8 mouse cellular contexts compared by ENCODE assay signal in genomic region chr19:41745941-41746557, GRCm38 (mm10). TPM values are rescaled to one million over a fixed set of nuclear protein-coding genes. Genes with fewer than 3 reads are reported as not detected.
A peak's percentile ranks its signal among the peaks of the same experiment; 100 is the strongest.
DNase-seq lines count a peak whose midpoint lies in the region; ATAC-seq and TF ChIP-seq lines count a peak whose summit lies in the region.

No protein-coding gene starts in this region.

- no peak overlapping the region for H3K4me3 ChIP-seq in kidney, postnatal 0 days (replicated peaks; ENCODE audit: low read depth, low read length)
- no peak overlapping the region for H3K4me3 ChIP-seq in midbrain, embryonic 14.5 days (replicated peaks; ENCODE audit: low read depth, low read length)
- H3K4me3 ChIP-seq in thymus, adult 2 months (ENCODE audit: control insufficient read depth, insufficient read depth, low read length) = no peak overlapping the region
- H3K4me3 ChIP-seq in liver, embryonic 11.5 days (ENCODE audit: low read depth, low read length) = no peak overlapping the region

- no peak for TF ChIP-seq POLR2A in thymus, adult 2 months (IDR thresholded peaks at IDR 0.05; ENCODE audit: control insufficient read depth, extremely low read depth, insufficient read depth, low read length, poor library complexity)

- ATAC-seq in kidney, postnatal 0 days (replicated peaks; ENCODE audit: low FRiP score, low read depth) = peak; percentile 76
- peak; percentile 82 for ATAC-seq in midbrain, embryonic 14.5 days (ENCODE audit: low FRiP score, low TSS enrichment)
- ATAC-seq in liver, embryonic 11.5 days (replicated peaks; ENCODE audit: low FRiP score) = no peak

- H3K4me1 ChIP-seq in kidney, postnatal 0 days (replicated peaks; ENCODE audit: insufficient read depth, low read length) = peaks cover 19% of the 10 kb centered on the region; the same call in 1 of the 2 replicates
- H3K4me1 ChIP-seq in midbrain, embryonic 14.5 days (ENCODE audit: control insufficient read depth, insufficient read depth, low read length) = peaks cover 31% of the 10 kb centered on the region
- H3K4me1 ChIP-seq in thymus, adult 2 months (replicated peaks; ENCODE audit: control insufficient read depth, insufficient read depth, low read length) = no peaks in the 10 kb centered on the region
- 0 out of 2 replicates have a peak, but pooled peaks cover 3% of the 10 kb centered on the region for H3K4me1 ChIP-seq in liver, embryonic 11.5 days (replicated peaks; ENCODE audit: control insufficient read depth, insufficient read depth, low read length)

- H3K4me2 ChIP-seq in kidney, postnatal 0 days (ENCODE audit: low read length) = no peak overlapping the region
- H3K4me2 ChIP-seq in midbrain, embryonic 14.5 days (ENCODE audit: low read length) = no peak overlapping the region
- H3K4me2 ChIP-seq in liver, embryonic 11.5 days = no peak overlapping the region

- no peak overlapping the region for H3K9ac ChIP-seq in kidney, postnatal 0 days (ENCODE audit: low read depth, low read length)
- no peak overlapping the region for H3K9ac ChIP-seq in midbrain, embryonic 14.5 days (replicated peaks; ENCODE audit: low read length)
- no peak overlapping the region for H3K9ac ChIP-seq in liver, embryonic 11.5 days (ENCODE audit: low read depth, low read length)

- peak overlapping the region; percentile 31; the same call in 1 of the 2 replicates for H3K27ac ChIP-seq in kidney, postnatal 0 days
- peak overlapping the region; percentile 43 for H3K27ac ChIP-seq in midbrain, embryonic 14.5 days (replicated peaks; ENCODE audit: low read depth, low read length)
- H3K27ac ChIP-seq in thymus, adult 2 months (ENCODE audit: control insufficient read depth, insufficient read depth, low read length) = no peak overlapping the region
- no peak overlapping the region for H3K27ac ChIP-seq in liver, embryonic 11.5 days (ENCODE audit: low read depth, low read length)

- no peaks in the 10 kb centered on the region for H3K36me3 ChIP-seq in kidney, postnatal 0 days (ENCODE audit: insufficient read depth, low read length)
- no peaks in the 10 kb centered on the region for H3K36me3 ChIP-seq in midbrain, embryonic 14.5 days (ENCODE audit: control insufficient read depth, insufficient read depth, low read length)
- no peaks in the 10 kb centered on the region for H3K36me3 ChIP-seq in thymus, adult 2 months (ENCODE audit: control insufficient read depth, insufficient read depth, low read length)
- H3K36me3 ChIP-seq in liver, embryonic 11.5 days (ENCODE audit: control insufficient read depth, insufficient read depth, low read length) = no peaks in the 10 kb centered on the region

- H3K9me3 ChIP-seq in kidney, postnatal 0 days (replicated peaks; ENCODE audit: low read length) = no peaks in the 10 kb centered on the region
- H3K9me3 ChIP-seq in midbrain, embryonic 14.5 days (ENCODE audit: control insufficient read depth, low read length) = no peaks in the 10 kb centered on the region
- no peaks in the 10 kb centered on the region for H3K9me3 ChIP-seq in liver, embryonic 11.5 days (ENCODE audit: control insufficient read depth, low read length)

- TF ChIP-seq CTCF in kidney, postnatal 0 days (IDR thresholded peaks at IDR 0.05; ENCODE audit: low read depth) = no peak
- no peak for TF ChIP-seq CTCF in thymus, adult 2 months (IDR thresholded peaks at IDR 0.05; ENCODE audit: borderline replicate concordance, control insufficient read depth, extremely low read depth, insufficient read depth, low read length, poor library complexity)

- peaks cover 17% of the 10 kb centered on the region; the same call in 1 of the 2 replicates for H3K27me3 ChIP-seq in kidney, postnatal 0 days (ENCODE audit: insufficient read depth, low read length)
- peaks cover 7% of the 10 kb centered on the region; the same call in 1 of the 2 replicates for H3K27me3 ChIP-seq in midbrain, embryonic 14.5 days (ENCODE audit: control insufficient read depth, insufficient read depth, low read length)
- H3K27me3 ChIP-seq in thymus, adult 2 months (ENCODE audit: control insufficient read depth, insufficient read depth, low read length) = peaks cover 4% of the 10 kb centered on the region; the same call in 1 of the 2 replicates
- H3K27me3 ChIP-seq in liver, embryonic 11.5 days (replicated peaks; ENCODE audit: control insufficient read depth, insufficient read depth, low read length) = peaks cover 38% of the 10 kb centered on the region

- DNase-seq in brain, adult 2 months (ENCODE audit: low read depth, low spot score) = peak; percentile 47
- peak; percentile 19 to 32 for DNase-seq in cerebellum, adult 18-20 months
- peak; percentile 43 to 59 for DNase-seq in frontal cortex, postnatal 36 days (ENCODE audit: low spot score in 2 of 2)
- peak; percentile 33 for DNase-seq in kidney, postnatal 0 days (ENCODE audit: low spot score)
- DNase-seq in midbrain, embryonic 14.5 days = peak; percentile 83
- no peak for DNase-seq in thymus, adult 2 months
- no peak for DNase-seq in B cell, adult 2 months
- no peak for DNase-seq in liver, embryonic 11.5 days (ENCODE audit: low spot score)

- 42% methylated on average over 15 of the region's 15 CpGs for WGBS in kidney, postnatal 0 days
- 32% methylated on average over 15 of the region's 15 CpGs for whole genome bisulfite sequencing in midbrain, embryonic 14.5 days
- WGBS in thymus, adult 2 months = 78% methylated on average over 15 of the region's 15 CpGs
- 67% methylated on average over 15 of the region's 15 CpGs for WGBS in liver, embryonic 11.5 days

RNA-seq across cellular contexts. Expression of gene Slit1, which starts 2.6 kb away (rescaled TPM):
- polyA plus RNA-seq in kidney, postnatal 0 days (2015; fragmentation: Nextera tagmentation; extraction: Ambion mirVana) = 3.2 and 3.4 TPM in 2 replicates
- 20.6 and 27.9 TPM in 2 replicates for polyA plus RNA-seq in midbrain, embryonic 14.5 days (2014; fragmentation: Nextera tagmentation; extraction: Ambion mirVana)
- 0.94 and 1.0 TPM in 2 replicates for polyA plus RNA-seq in thymus, adult 2 months (2012; rRNA removed)
- polyA plus RNA-seq in liver, embryonic 11.5 days (2014; fragmentation: Nextera tagmentation; extraction: Ambion mirVana) = 0.16 and 0.26 TPM in 2 replicates

RNA-seq across cellular contexts. Expression of gene Arhgap19, which starts 55.8 kb away (rescaled TPM):
- 9.1 and 9.5 TPM in 2 replicates for polyA plus RNA-seq in kidney, postnatal 0 days (2015; fragmentation: Nextera tagmentation; extraction: Ambion mirVana)
- 4.7 and 8.5 TPM in 2 replicates for polyA plus RNA-seq in midbrain, embryonic 14.5 days (2014; fragmentation: Nextera tagmentation; extraction: Ambion mirVana)
- 18.8 and 23.0 TPM in 2 replicates for polyA plus RNA-seq in thymus, adult 2 months (2012; rRNA removed)
- 55.6 and 63.4 TPM in 2 replicates for polyA plus RNA-seq in liver, embryonic 11.5 days (2014; fragmentation: Nextera tagmentation; extraction: Ambion mirVana)

Comparison
In these comparisons a context has a peak if more than half of its experiments do, and no peak if none do; other contexts are left out.
1. DNase-seq: peak in brain, adult 2 months (single experiment), cerebellum, adult 18-20 months (2 of 2), frontal cortex, postnatal 36 days (2 of 2), kidney, postnatal 0 days (single experiment) and midbrain, embryonic 14.5 days (single experiment); none in thymus, adult 2 months (single experiment), B cell, adult 2 months (0 of 2) and liver, embryonic 11.5 days (single experiment).
2. H3K27ac ChIP-seq: peak in kidney, postnatal 0 days (single experiment) and midbrain, embryonic 14.5 days (single experiment); none in thymus, adult 2 months (single experiment) and liver, embryonic 11.5 days (single experiment).